Mouse (Mus musculus) lung, postnatal 14 days (tissue): Measurements from ENCODE around the gene Mstn.
A peak's percentile ranks its signal among the peaks of the same experiment; 100 is the strongest.

Experiments used
- DNase-seq: peaks from one replicate; pipeline ENCODE4 v3.0.0; 2021

Mstn gene

DNA sequence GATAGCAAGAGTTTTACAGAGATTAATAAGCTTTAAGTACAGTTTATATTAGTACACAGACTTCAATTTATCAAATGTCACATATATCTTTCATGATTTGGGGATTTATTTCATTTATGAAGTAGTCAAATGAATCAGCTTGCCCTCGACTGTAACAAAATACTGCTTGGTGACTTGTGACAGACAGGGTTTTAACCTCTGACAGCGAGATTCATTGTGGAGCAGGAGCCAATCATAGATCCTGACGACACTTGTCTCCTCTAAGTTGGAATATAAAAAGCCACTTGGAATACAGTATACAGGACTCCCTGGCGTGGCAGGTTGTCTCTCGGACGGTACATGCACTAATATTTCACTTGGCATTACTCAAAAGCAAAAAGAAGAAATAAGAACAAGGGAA, at the start of gene Mstn:
TSS of gene Mstn (plus strand) at position 301 of the 400 bp plus-strand sequence.
- no peak for DNase-seq

DNA sequence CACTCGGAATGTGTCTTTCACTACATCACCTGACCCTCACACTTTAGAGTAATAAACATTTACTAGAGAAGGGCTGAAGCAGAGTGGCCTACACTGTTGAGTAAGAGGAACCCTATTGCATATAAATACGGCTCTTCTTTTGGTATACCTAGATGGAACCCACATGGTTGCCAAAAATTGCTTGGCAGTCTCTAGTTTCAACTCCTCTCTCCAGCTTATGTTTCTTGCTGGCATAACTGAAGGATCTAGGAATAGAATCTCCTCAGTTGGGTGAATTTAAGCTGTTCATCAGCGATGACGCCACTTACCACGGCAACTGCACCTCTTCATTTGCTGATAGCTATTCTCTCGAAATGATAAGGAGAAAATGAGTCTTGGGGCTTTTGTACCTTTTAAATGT, 46.7 kb upstream of the Mstn start:
- DNase-seq = no peak

DNA sequence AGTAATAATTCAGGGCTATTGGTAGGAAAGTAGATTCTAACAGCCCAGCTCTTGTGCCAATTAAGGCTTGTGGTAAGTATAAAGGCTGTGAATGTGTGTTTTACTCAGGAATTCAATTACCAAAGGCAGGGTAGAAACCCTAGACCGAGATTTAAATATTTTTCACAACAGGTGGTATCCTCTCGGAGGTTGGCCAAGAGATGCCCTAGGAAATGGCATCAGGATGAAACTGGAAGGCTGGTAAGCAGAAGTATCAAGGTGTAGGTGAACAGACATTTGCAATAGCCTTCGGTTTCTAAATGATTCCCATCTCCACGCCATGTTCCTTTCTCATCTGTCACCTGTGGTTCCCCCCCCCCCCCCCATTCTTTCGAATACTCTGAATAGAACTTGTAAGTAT, 45.8 kb upstream of the Mstn start:
- DNase-seq = no peak

DNA sequence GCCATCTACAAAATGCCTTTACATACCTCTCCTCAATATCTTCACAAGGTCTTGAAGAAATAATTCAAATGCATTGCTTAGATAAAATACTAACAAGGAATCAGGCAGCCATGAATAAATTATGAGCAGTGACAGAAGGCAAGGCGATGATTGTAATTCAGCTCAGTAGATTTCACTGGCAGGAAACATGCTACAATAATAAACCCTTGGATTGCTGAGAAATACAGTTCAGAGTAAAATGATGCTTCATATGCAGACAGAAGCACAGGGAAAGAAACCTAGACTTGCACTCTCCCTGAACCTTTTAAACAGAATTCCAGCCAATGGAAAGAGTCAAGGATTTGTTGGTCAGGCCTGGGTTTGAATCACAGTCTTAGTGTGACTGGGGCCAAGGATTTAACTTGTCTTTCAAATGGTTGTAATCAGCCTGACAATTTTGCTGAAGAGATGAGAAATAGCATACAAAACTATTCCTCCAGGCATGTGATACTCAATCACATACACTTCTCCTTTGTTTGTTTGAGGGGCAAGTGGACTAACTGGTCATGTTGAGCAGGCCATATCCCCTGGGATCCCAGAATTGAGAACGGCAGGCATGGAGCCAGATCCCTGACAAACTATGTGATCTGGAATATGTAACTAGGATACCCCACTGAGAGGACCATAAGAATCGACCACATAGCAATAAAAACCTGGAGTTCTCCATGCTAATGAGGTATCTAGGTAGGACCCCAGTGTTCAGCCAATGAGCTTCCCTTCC, 42.5 kb upstream of the Mstn start:
- no peak for DNase-seq

DNA sequence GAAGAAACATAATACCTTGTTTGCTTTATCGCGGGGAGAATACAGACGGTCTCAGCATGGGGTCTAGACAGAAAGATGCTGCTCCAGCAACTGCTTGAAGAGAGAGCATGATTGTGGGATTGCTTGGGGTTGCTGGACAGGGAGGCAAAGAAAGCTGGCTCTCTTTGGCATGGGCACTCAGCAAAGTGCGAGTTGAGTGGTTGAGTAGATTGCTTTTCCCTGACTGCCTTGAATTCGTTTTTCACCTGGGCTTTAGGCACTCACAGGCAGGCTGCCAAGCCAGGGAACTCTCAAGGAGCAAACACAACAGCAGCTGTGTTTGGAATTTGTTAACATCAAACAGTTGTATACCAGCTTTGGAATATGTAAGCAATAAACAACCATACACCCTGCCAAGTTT, 41.4 kb upstream of the Mstn start, which contains the start of gene 1700019D03Rik:
TSS of gene 1700019D03Rik (minus strand) at position 101 of the 400 bp plus-strand sequence.
- DNase-seq = no peak

DNA sequence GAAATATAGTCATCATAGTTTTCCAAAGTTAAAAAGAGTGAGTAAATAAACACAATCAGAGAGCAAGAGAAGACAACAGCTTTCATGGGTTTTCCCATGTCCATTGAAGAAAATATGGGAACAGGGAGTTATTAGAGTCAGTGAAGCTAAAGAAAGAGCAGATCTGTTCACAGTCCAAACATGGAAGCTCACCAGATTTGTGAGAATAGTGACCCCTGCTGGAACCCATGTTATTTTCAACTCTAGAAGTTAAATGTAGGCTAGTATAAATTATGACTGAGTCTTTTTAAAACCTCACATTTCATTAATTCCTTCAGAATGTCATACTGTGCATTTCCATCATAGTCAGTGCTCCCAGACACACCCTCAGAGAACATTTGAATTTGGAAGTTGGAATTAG, 28.9 kb upstream of the Mstn start:
- DNase-seq = peak; percentile 5

DNA sequence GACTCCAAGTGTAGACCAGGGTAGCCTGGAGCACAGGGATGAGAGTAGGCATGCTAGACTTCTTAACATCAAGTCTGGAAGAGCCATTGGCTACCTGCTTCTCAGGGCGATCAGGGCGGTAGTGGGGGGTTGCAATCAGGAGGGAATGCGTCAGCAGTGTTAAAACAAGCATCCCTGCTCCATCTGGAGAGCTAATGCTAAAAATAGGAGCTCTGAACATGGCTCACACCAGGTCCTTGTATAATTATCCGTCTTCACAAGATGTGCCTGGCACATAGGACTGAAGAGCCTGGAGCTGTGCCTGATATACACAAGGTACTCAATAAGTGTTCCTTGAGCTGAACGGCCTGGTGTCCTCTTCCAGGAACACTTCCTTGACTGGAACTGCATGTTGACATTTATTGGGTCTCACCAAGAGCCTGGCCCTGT, 24.0 kb upstream of the Mstn start:
- no peak for DNase-seq

DNA sequence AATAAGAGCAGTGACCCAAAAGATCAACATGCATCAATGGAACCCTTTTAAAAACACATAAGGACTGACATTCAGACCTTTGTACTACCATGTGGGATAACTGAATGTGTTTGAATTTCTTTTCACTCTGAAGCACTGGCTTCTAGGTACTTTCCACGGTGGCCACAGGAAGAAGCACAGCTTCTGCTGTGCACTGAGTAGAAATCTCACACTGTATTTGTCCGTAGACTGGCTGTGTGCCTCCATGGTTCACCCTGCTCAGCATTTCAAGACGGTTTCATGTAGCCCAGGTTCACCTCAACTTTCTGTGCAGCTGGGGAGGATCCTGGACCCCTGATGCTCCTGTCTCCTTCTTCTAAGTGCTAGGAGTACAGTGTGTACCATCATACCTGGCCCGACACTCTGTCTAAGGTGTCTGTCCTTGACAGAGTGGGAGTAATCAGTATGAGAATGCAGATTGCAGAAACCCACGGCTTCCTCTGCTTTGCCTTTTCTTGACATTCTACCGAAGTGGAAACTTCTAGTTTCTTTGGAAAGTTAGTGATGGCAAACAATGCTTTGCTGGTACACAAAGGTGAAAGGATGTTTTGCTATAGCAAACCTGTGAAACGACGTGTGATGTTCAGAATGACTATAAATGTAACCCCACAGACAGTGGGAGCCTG, 11.5 kb upstream of the Mstn start:
- no peak for DNase-seq

DNA sequence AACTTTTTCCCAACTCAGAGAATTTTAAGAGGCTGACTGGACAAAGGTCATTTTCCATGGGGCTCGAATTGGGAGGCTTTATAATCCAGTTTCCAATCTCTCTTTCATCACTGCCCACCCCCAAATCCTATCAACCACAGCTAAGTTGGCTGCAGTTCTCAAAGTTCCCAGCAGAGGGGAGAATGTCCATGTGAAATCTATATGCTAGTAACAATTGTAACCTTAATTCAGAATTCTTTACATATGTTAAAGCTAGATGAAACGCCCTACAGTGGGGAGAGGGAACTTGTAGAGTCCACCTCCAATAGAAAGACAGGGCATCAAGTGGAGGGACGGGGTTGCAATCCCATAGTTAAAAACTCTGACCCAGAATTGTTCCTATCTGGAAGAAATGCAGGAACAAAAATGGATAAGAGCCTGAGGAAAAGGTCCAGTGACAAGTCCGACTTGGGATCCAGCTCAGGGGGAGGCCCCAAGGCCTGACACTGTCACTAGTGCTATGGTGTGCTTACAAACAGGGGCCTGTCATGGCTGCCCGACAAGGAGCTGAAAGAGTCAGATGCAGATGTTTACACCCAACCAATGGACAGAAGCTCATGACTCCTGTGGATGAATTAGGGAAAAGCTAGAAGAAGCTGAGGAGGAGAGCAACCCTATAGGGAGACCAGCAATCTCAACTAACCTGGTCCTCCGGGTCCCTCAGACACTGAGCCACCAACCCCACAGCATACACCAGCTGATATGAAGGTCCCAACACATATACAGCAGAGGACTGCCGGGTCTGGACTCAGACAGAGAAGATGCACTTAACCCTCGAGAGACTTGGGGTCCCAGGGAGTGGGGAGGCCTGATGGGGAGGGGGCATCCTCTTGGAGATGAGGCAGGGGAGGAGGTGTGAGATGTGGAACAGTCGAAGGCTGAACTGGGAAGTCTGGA, 8.1 kb upstream of the Mstn start:
- DNase-seq = peak; percentile 74

DNA sequence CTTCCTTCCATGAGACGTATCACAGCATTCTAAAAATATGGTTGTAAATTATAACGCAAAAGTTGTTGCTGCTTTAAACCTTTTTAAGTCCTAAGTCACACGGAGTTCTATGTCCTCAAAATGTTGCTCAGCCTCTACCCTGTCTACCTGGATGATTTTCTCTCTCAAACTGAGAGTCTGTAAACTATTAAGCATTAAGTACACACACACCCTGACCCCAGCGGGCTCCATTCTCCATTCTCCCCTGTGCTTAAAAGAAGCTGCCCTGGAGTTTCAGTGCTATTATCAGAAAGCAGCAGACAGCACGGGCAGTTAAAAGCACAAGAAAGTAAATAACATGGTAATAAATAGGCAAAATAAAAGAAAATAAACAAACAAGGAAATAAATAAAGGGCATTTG, 2.3 kb upstream of the Mstn start:
- DNase-seq = no peak

DNA sequence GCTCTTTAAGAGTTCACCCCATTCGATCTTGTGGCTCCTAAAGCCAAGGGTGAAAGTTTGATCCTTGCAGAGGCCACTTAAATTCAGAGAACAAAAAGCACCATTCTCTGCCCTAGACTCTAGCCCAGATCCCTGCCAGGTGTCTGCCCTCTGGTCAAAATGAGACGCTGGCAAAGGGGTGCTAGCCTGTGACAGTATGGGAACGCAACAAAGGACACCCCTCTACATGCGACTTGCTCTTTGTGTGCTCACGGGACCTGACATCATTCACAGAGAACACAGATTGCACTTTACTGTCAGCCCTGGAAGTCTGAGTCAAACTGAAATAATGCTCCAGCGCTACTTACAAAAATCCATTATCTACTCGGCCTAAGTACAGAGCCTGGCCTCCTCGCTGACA, 941 bp upstream of the Mstn start:
- no peak for DNase-seq

DNA sequence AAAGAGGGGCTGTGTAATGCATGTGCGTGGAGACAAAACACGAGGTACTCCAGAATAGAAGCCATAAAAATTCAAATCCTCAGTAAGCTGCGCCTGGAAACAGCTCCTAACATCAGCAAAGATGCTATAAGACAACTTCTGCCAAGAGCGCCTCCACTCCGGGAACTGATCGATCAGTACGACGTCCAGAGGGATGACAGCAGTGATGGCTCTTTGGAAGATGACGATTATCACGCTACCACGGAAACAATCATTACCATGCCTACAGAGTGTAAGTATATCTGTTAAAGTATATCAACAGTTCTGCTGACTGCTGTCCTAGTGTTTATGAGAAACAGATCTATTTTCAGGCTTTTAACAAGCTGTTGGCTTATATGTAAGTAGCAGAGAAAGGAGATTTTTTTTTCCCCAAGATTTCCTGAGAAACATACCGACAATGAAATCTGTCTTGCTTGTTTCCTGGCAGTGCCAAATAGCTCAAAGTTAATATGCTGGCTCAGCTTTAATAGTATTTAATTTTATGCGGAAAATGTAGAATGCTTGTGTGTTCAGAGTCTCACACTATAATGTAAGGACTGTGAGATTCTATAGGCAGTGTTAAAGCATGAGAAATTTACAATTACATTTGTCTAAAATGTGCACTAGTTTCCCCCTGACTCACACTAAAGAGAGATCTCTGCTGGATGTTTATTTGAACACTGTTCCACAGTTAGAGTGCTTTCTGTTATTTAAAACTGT, 600 bp downstream of the Mstn start:
- no peak for DNase-seq

DNA sequence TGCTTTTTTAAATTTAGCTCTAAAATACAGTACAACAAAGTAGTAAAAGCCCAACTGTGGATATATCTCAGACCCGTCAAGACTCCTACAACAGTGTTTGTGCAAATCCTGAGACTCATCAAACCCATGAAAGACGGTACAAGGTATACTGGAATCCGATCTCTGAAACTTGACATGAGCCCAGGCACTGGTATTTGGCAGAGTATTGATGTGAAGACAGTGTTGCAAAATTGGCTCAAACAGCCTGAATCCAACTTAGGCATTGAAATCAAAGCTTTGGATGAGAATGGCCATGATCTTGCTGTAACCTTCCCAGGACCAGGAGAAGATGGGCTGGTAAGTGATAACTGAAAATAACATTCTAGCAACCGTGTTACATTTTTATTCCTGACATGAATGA, 2.5 kb downstream of the Mstn start:
- no peak for DNase-seq

DNA sequence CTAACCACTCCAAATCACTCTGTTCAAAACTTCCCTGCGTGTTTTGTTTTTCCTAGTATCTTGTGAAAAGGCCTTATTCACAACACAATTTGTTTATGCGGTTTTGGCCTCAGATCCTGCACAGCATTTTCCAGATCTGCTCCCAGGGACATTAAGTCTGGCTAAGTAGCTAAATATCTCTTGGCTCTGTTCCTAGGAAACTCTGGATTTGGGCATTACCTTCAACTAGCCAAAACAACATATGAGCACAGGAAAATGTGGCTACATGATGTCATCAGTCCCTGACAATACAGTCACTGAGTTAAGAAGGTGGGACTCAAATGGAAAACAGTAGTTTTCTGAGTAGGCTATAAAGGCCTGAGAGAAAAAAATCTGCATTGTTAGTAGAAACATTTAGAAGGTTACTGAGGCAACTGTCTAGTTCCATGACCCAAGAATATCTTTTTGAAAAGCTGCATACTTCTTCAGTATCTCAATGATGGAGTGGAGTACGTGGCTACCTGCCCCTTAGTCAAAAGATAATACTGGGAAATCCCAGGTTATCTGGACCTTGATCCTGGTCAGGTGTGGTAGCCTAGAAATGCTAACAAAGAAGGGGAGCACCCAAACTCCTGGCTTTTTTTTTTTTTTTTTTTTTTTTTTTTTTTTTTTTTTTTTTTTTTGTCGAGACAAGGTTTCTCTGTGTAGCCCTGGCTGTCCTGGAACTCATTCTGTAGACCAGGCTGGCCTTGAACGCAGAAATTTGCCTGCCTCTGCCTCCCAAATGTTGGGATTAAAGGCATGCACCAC, 8.5 kb downstream of the Mstn start:
- DNase-seq = no peak

DNA sequence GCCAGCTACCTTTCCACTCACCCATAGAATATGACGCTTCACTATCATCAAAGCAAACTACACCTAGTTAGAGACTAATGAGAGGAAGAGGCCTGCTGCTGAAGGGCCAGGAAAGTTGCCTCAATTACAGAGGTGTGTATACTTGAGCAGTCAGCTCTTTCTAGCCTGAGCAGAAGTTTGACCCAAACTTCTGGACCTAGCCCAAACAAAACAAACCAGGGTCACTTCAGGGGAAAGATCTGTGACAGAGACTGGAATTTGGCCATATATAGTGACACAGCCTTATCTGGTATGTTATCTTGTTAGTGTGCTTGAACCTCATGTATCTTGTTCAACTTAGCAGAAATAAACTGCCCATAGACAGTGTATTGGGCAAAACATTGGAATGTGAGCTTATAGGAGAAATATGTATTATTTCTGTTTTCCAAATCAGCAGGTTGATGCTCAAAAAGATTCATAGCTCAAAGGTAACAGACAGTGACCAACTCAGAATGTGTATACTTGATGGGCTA, 9.3 kb downstream of the Mstn start:
- no peak for DNase-seq

DNA sequence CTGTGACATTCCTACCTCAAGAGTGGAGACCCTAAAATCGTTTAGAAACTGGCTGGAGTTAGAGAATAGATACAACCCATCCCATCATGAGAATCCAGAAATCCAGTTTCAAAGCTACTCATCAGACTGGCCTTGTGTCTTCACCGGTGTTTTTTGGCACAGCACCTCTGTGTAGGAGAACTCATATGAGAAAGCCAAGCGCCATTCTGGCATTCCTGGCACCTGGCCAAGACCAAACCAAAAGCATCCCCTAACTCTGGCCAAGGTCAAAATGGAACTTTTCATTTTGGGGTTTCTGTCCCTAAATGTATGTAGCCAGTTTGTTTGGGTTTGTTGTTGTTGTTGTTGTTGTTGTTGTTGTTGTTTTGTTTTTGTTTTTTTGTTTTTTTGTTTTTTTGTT, 15.2 kb downstream of the Mstn start:
- no peak for DNase-seq

DNA sequence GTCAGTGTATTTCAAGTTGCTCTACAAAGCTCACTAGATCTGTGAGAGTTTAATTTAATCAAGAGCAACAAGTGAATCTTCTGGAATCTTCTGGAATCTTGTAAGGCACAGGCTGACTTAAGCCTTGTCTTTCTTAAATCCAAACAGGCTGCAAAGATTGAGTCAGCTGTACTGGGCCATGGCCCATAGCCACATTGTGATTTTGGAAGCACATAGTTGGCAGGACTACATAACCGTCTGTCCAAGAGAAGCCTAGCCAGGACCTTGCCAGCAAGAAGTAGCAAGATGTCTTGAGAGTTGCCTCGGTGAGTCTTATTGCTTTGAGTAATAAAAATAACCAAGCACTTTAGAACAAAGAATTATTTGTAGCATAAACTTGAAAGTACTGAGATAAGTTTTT, 18.4 kb downstream of the Mstn start:
- DNase-seq = no peak

DNA sequence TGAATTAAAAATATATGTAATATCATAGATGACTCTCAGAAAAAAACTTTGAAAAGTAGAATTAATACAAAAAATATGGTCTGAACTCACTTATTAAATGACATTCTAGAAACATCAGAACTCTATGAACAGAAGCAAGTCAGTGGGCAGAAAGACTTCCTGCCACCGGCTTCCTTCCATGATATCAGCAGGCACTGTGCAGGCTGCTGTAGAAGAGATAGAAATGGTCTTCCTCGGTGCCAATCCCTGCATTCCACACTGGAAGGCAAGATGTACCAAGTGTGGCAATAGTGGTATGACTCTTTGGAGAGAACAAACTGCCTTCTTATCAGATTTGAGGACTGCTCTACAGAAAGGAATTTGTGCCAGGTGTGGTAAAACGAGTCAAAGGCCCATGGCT, 19.2 kb downstream of the Mstn start:
- DNase-seq = no peak

DNA sequence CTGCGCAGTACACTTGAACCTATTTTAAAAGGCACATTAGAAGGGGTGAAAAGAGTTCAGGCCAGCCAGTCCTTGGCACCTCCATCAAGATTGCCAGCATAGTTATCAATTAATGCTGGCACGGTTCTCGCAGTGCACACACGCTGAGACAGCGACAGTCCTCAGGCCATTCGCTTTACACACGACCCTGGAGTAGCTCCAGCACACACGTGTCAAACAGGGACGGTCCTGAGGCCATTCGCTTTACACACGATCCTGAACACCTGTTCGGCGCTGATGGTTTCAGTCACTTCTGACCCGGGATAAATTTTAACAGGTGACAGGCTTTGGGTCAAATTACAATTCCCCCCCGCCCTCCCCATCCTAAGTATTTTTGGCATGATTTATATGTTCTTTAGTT, 23.8 kb downstream of the Mstn start:
- no peak for DNase-seq

DNA sequence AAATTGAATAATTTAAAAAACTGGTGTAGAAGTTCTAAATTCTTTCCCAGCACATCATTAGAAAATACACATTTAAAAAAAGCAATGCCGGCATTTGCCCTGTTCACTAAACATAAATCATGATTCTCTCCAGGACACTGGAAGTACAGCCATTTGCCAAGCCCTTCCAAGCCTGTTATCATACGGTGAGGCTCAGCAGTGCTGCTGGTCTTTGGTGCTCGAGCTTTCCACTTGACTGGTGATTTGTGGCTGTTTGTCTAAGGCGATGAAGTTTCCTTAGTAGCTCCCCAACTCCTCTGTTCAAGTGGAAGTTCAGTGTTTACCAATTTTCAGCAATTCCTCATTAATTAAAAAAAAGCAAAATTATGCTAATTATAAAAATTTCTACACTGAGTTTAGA, 24.6 kb downstream of the Mstn start:
- no peak for DNase-seq

DNA sequence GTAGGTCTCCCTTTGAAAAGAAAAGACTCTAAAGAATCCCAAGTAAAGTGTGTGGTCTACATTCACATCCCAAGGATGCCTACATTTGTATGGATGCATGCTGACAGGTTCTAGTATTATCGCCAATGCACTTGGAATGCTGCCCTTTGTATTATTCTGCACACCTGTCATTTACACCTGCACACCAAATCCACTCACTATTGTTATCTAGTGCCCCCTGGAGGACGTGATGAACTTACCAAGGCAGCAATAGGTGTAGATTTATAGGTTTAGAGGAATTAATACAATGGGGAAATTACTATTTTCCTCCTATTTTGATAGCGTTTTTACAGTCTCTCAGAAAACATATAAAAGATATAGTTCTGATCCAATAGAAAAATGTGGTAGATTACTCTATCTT, 31.7 kb downstream of the Mstn start:
- no peak for DNase-seq

DNA sequence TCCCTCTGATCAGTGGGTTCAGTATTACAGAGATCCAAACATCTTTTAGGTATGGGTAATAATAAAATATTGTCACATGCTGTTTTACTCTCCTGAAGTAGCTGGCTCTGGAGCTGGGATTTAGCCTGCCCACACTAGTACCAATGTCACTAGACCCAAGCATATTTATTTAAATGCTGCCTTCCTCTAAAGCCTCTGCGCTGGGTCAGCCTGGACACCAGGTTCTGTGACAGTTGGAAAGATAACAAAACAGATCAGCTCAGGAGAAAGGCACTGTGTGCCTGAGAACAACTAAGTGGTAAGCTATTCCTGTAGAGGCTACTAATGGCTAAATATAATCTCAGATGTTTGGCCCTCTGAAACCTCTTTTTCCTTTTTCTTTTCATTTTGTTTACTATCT, 49.1 kb downstream of the Mstn start:
- DNase-seq = no peak
